Mouse (Mus musculus) lung, adult 10 weeks (tissue): ENCODE data around the gene Dnase2a. TPM values are rescaled to one million over a fixed set of nuclear protein-coding genes. Genes with fewer than 3 reads are reported as not detected.

Experiments
- polyA plus RNA-seq: library from polyadenylated mRNA; stranded (reverse); fragments of 350-450 nt; fragmentation: Illumina TruSeq; extraction: RNeasy Lipid Tissue Mini Kit (QIAGEN cat#74804); gene quantifications from one replicate; pipeline ENCODE4 v1.2.3, GENCODE M21; 2014; ENCODE audit warnings: low read depth, low replicate concordance; ENCODE audit not compliant: insufficient read depth

Dnase2a gene
- 28.2 TPM for polyA plus RNA-seq

GRCm38 (mm10) chr8:84908421-84909161 lies at the start of gene Dnase2a:
Gene Dnase2a, plus strand, starts transcription at chr8:84908560.

GRCm38 (mm10) chr8:84871376-84872308 lies 36.7 kb upstream of the Dnase2a start, which contains the start of gene Syce2:
Gene Syce2, plus strand, starts transcription at chr8:84872111.

GRCm38 (mm10) chr8:84893709-84894134 lies 14.6 kb upstream of the Dnase2a start, which contains the start of gene Gcdh:
Gene Gcdh, minus strand, starts transcription at chr8:84893921.

GRCm38 (mm10) chr8:84901752-84902151 lies 6.6 kb upstream of the Dnase2a start, which contains the start of gene Klf1:
Gene Klf1, plus strand, starts transcription at chr8:84901928.

GRCm38 (mm10) chr8:84936962-84937546 lies 28.7 kb downstream of the Dnase2a start, which contains the start of gene Mast1:
Gene Mast1, minus strand, starts transcription at chr8:84937359.

GRCm38 (mm10) chr8:84946528-84947240 lies 38.3 kb downstream of the Dnase2a start, which contains the start of gene Rtbdn:
Gene Rtbdn, plus strand, starts transcription at chr8:84946991.

GRCm38 (mm10) chr8:84969241-84970134 lies 61.1 kb downstream of the Dnase2a start, which contains the start of the genes Gm49661, Prdx2 and Rnaseh2a:
Gene Gm49661, minus strand, starts transcription at chr8:84969433.
Gene Prdx2, plus strand, starts transcription at chr8:84969587.
Gene Rnaseh2a, minus strand, starts transcription at chr8:84969767.

Other genes starting within 250 kb of the Dnase2a start
- 78.5 TPM for gene Ier2, start 245.7 kb upstream of the Dnase2a start, polyA plus RNA-seq
- gene Trmt1, start 222.3 kb upstream of the Dnase2a start, polyA plus RNA-seq, result 35.5 TPM
- 19.5 TPM for gene Nacc1, start 220.7 kb upstream of the Dnase2a start, polyA plus RNA-seq
- 11.6 TPM for gene Lyl1, start 207.1 kb upstream of the Dnase2a start, polyA plus RNA-seq
- gene G430095P16Rik, start 185.6 kb upstream of the Dnase2a start, polyA plus RNA-seq, result 2.9 TPM
- gene Nfix, start 108.2 kb upstream of the Dnase2a start, polyA plus RNA-seq, result 17.5 TPM
- 6.1 TPM for gene Dand5, start 85.7 kb upstream of the Dnase2a start, polyA plus RNA-seq
- gene Gadd45gip1, start 77.0 kb upstream of the Dnase2a start, polyA plus RNA-seq, result 12.6 TPM
- 43.6 TPM for gene Rad23a, start 67.9 kb upstream of the Dnase2a start, polyA plus RNA-seq
- 348 TPM for gene Calr, start 61.6 kb upstream of the Dnase2a start, polyA plus RNA-seq
- gene Farsa, start 51.6 kb upstream of the Dnase2a start, polyA plus RNA-seq, result 20.7 TPM
- gene Syce2, start 36.4 kb upstream of the Dnase2a start, polyA plus RNA-seq, result 6.5 TPM
- 19.6 TPM for gene Gcdh, start 14.6 kb upstream of the Dnase2a start, polyA plus RNA-seq
- gene Klf1, start 6.6 kb upstream of the Dnase2a start, polyA plus RNA-seq, result 0.20 TPM
- 0.09 TPM for gene Mast1, start 28.8 kb downstream of the Dnase2a start, polyA plus RNA-seq
- not detected for gene Rtbdn, start 38.4 kb downstream of the Dnase2a start, polyA plus RNA-seq
- gene Gm49661, start 60.9 kb downstream of the Dnase2a start, polyA plus RNA-seq, result not detected
- gene Prdx2, start 61.0 kb downstream of the Dnase2a start, polyA plus RNA-seq, result 256 TPM
- gene Rnaseh2a, start 61.2 kb downstream of the Dnase2a start, polyA plus RNA-seq, result 36.8 TPM
- 59.1 TPM for gene Junb, start 70.2 kb downstream of the Dnase2a start, polyA plus RNA-seq
- gene Hook2, start 82.0 kb downstream of the Dnase2a start, polyA plus RNA-seq, result 6.5 TPM
- gene Best2, start 106.0 kb downstream of the Dnase2a start, polyA plus RNA-seq, result not detected
- 56.6 TPM for gene Asna1, start 116.7 kb downstream of the Dnase2a start, polyA plus RNA-seq
- 138 TPM for gene Trir, start 118.3 kb downstream of the Dnase2a start, polyA plus RNA-seq
- gene Tnpo2, start 128.4 kb downstream of the Dnase2a start, polyA plus RNA-seq, result 14.4 TPM
- 13.7 TPM for gene Fbxw9, start 151.5 kb downstream of the Dnase2a start, polyA plus RNA-seq
- not detected for gene Gm5741, start 159.4 kb downstream of the Dnase2a start, polyA plus RNA-seq
- gene Dhps, start 163.2 kb downstream of the Dnase2a start, polyA plus RNA-seq, result 31.0 TPM
- gene Wdr83os, start 172.2 kb downstream of the Dnase2a start, polyA plus RNA-seq, result 89.8 TPM
- gene Wdr83, start 172.7 kb downstream of the Dnase2a start, polyA plus RNA-seq, result 19.6 TPM
- 26.8 TPM for gene Man2b1, start 174.7 kb downstream of the Dnase2a start, polyA plus RNA-seq
- 1.0 TPM for gene Zfp791, start 214.5 kb downstream of the Dnase2a start, polyA plus RNA-seq
- gene Cks1brt, start 243.4 kb downstream of the Dnase2a start, polyA plus RNA-seq, result not detected